Mouse (Mus musculus): ENCODE measurements around the gene Sh2d7. TPM values are rescaled to one million over a fixed set of nuclear protein-coding genes. Genes with fewer than 3 reads are reported as not detected.
"Not testable (repeated sequence)": the region's sequence is repeated elsewhere in the genome, so short reads cannot be mapped to it uniquely, and the experiment has no call there.

The Sh2d7 gene
- polyA plus RNA-seq, 1 experiment from 2014 or later = 0.20 TPM

DNA sequence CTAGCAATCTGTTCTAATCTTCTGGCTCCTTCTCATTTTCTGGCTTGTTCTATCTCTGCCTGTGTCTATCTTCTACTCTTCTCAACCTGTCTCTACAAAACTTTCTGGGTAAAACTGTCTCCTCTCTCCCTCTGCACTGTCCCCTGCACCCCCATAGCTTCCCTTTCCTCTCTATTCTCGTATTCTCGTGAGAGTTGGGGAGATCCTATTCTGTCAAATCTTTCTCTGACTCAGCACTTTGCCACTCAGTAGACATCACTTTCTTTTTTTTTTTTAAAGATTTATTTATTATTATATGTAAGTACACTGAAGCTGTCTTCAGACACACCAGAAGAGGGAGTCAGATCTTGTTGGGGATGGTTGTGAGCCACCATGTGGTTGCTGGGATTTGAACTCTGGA lies 45.3 kb downstream of the Sh2d7 start:
- H3K4me3 ChIP-seq; H3K36me3 ChIP-seq; H3K9me3 ChIP-seq; H3K27ac ChIP-seq; H3K9ac ChIP-seq; ATAC-seq (ENCODE audit: insufficient number of reproducible peaks, insufficient read depth, low FRiP score, low TSS enrichment); H3K4me2 ChIP-seq (replicated peaks); H3K27me3 ChIP-seq: not testable (repeated sequence)
- peaks cover 13% of the 10 kb centered on the region for H3K4me1 ChIP-seq
- WGBS = 83% methylated on average over 2 of the region's 2 CpGs

- WGBS = 29% methylated on average over 5 of the region's 5 CpGs
- no peaks in the 10 kb centered on the region for H3K9me3 ChIP-seq
Measured at GRCm38 (mm10) chr9:54585839-54586198, 47.0 kb downstream of the Sh2d7 start.

GRCm38 (mm10) chr9:54586199-54587061 lies 47.6 kb downstream of the Sh2d7 start, which contains the start of gene Idh3a:
Gene Idh3a, plus strand, starts transcription at chr9:54586334.
- Histone ChIP-seq H3K27me3 (no peaks in the 10 kb centered on the region), H3K4me2 (replicated peaks) (peak within 1 kb of the TSS; percentile 93), H3K27ac (no peak within 1 kb of the TSS), H3K4me1 (peaks cover 13% of the 10 kb centered on the region), H3K4me3 (peak within 1 kb of the TSS; percentile 78), H3K36me3 (peaks cover 10% of the 10 kb centered on the region; the same call in 1 of the 2 replicates), H3K9me3 (no peaks in the 10 kb centered on the region), H3K9ac (peak within 1 kb of the TSS; percentile 78)
- WGBS = under 1% methylated on average over 69 of the region's 73 CpGs
- ATAC-seq (ENCODE audit: insufficient number of reproducible peaks, insufficient read depth, low FRiP score, low TSS enrichment) = peak; percentile 98

More at GRCm38 (mm10) chr9:54585839-54586198, 47.0 kb downstream of the Sh2d7 start:
- H3K27ac ChIP-seq = no peak overlapping the region
- no peaks in the 10 kb centered on the region for H3K27me3 ChIP-seq
- peak overlapping the region; percentile 93 for H3K4me2 ChIP-seq (replicated peaks)
- peak overlapping the region; percentile 19; the same call in 1 of the 2 replicates for H3K9ac ChIP-seq
- H3K4me3 ChIP-seq = peak overlapping the region; percentile 78
- peaks cover 13% of the 10 kb centered on the region for H3K4me1 ChIP-seq
- H3K36me3 ChIP-seq = peaks cover 6% of the 10 kb centered on the region; the same call in 1 of the 2 replicates
- no peak for ATAC-seq (ENCODE audit: insufficient number of reproducible peaks, insufficient read depth, low FRiP score, low TSS enrichment)

- Histone ChIP-seq H3K4me3 (no peak overlapping the region), H3K9ac (no peak overlapping the region), H3K4me2 (replicated peaks) (no peak overlapping the region), H3K27me3 (no peaks in the 10 kb centered on the region), H3K9me3 (no peaks in the 10 kb centered on the region), H3K4me1 (peaks cover 13% of the 10 kb centered on the region), H3K27ac (no peak overlapping the region), H3K36me3 (peaks cover 16% of the 10 kb centered on the region)
- 54% methylated on average over 4 of the region's 4 CpGs for WGBS
- ATAC-seq (ENCODE audit: insufficient number of reproducible peaks, insufficient read depth, low FRiP score, low TSS enrichment) = no peak
Measured at GRCm38 (mm10) chr9:54587863-54588262, 49.1 kb downstream of the Sh2d7 start.

- not testable (repeated sequence) for H3K4me1 ChIP-seq; ATAC-seq (ENCODE audit: insufficient number of reproducible peaks, insufficient read depth, low FRiP score, low TSS enrichment); H3K9ac ChIP-seq; H3K4me2 ChIP-seq (replicated peaks); H3K27me3 ChIP-seq; H3K27ac ChIP-seq; H3K9me3 ChIP-seq; H3K4me3 ChIP-seq
- 80% methylated on average over 4 of the region's 4 CpGs for WGBS
- H3K36me3 ChIP-seq = peaks cover 65% of the 10 kb centered on the region
Measured at GRCm38 (mm10) chr9:54593652-54594051, 54.9 kb downstream of the Sh2d7 start.

Other genes with a start within 250 kb of the Sh2d7 start
- 8.6 and 9.2 TPM in 2 replicates for gene Dmxl2, start 37.4 kb upstream of the Sh2d7 start, polyA plus RNA-seq (2016; fragmentation: Nextera tagmentation; extraction: Ambion mirVana)
- gene Cib2, start 21.2 kb downstream of the Sh2d7 start, polyA plus RNA-seq (2016; fragmentation: Nextera tagmentation; extraction: Ambion mirVana) = 22.1 and 24.0 TPM in 2 replicates
- gene Idh3a, start 47.4 kb downstream of the Sh2d7 start, polyA plus RNA-seq (2016; fragmentation: Nextera tagmentation; extraction: Ambion mirVana) = 100 and 101 TPM in 2 replicates
- gene Acsbg1, start 122.9 kb downstream of the Sh2d7 start, polyA plus RNA-seq (2016; fragmentation: Nextera tagmentation; extraction: Ambion mirVana) = 1.5 and 2.3 TPM in 2 replicates
- 7.1 and 7.2 TPM in 2 replicates for gene Dnaja4, start 159.9 kb downstream of the Sh2d7 start, polyA plus RNA-seq (2016; fragmentation: Nextera tagmentation; extraction: Ambion mirVana)
- 151 and 155 TPM in 2 replicates for gene Wdr61, start 195.5 kb downstream of the Sh2d7 start, polyA plus RNA-seq (2016; fragmentation: Nextera tagmentation; extraction: Ambion mirVana)
- gene Crabp1, start 225.8 kb downstream of the Sh2d7 start, polyA plus RNA-seq (2016; fragmentation: Nextera tagmentation; extraction: Ambion mirVana) = 542 and 609 TPM in 2 replicates